Mouse (Mus musculus) hindbrain, embryonic 10.5 days (tissue): ENCODE measurements around the gene Prr19. TPM values are rescaled to one million over a fixed set of nuclear protein-coding genes. Genes with fewer than 3 reads are reported as not detected.

ENCODE experiments used
- DNase-seq: peaks from one replicate; pipeline ENCODE4 v3.0.0-alpha.2; 2017; ENCODE audit warnings: low spot score
- H3K27ac ChIP-seq: fragments of 300-500 bp; sonication (generic); 2 replicates; pipeline ENCODE4 v1.5.1; 2016; ENCODE audit warnings: mild to moderate bottlenecking, moderate library complexity
- H3K27me3 ChIP-seq: fragments of 300-500 bp; sonication (generic); 2 replicates; pipeline ENCODE4 v1.6.1; 2016; ENCODE audit warnings: mild to moderate bottlenecking; ENCODE audit not compliant: poor library complexity, insufficient read depth, severe bottlenecking
- H3K36me3 ChIP-seq: fragments of 300-500 bp; sonication (generic); 2 replicates; pipeline ENCODE4 v1.6.1; 2016; ENCODE audit warnings: mild to moderate bottlenecking, moderate library complexity
- H3K4me1 ChIP-seq: fragments of 300-500 bp; sonication (generic); replicated peaks from 2 replicates; pipeline ENCODE4 v1.6.1; 2016; ENCODE audit warnings: mild to moderate bottlenecking
- H3K4me3 ChIP-seq: fragments of 300-500 bp; sonication (generic); 2 replicates; pipeline ENCODE4 v1.5.1; 2016; ENCODE audit warnings: mild to moderate bottlenecking, moderate library complexity
- H3K9me3 ChIP-seq: fragments of 300-500 bp; sonication (generic); 2 replicates; pipeline ENCODE4 v1.6.1; 2016; ENCODE audit warnings: mild to moderate bottlenecking, moderate library complexity
- WGBS: fragments of 180-500 bp; shearing (Covaris S2); methylation state at CpG from one replicate; pipeline ENCODE4 v1.1.7; 2016; 5-methylcytosine and 5-hydroxymethylcytosine counted together
- polyA plus RNA-seq: library from polyadenylated mRNA; unstranded; fragments of >200 nt; fragmentation: Nextera tagmentation; extraction: Ambion mirVana; gene quantifications from 2 replicates; pipeline ENCODE4 v1.2.1, GENCODE M21; 2016

Gene Prr19
- polyA plus RNA-seq, 1 experiment from 2014 or later, result 2.1 TPM

- peaks cover 94% of the 10 kb centered on the region for H3K36me3 ChIP-seq
- 91% methylated on average over 3 of the region's 3 CpGs for WGBS
- H3K9me3 ChIP-seq, result peaks cover 9% of the 10 kb centered on the region; the same call in 1 of the 2 replicates
- no peaks in the 10 kb centered on the region for H3K27me3 ChIP-seq
- no peak overlapping the region for H3K27ac ChIP-seq
- no peak for DNase-seq
- peaks cover 34% of the 10 kb centered on the region for H3K4me1 ChIP-seq
- H3K4me3 ChIP-seq, result peak overlapping the region; percentile 14; the same call in 1 of the 2 replicates
Observed at GRCm38 (mm10) chr7:25288721-25289120, 12.5 kb upstream of the Prr19 start.

GRCm38 (mm10) chr7:25289925-25290324 lies 11.3 kb upstream of the Prr19 start:
- WGBS, result 95% methylated on average over 3 of the region's 3 CpGs
- Histone ChIP-seq H3K9me3 (peaks cover 9% of the 10 kb centered on the region; the same call in 1 of the 2 replicates), H3K4me3 (no peak overlapping the region), H3K36me3 (peaks cover 100% of the 10 kb centered on the region), H3K27me3 (no peaks in the 10 kb centered on the region), H3K4me1 (peaks cover 22% of the 10 kb centered on the region), H3K27ac (no peak overlapping the region)
- no peak for DNase-seq

GRCm38 (mm10) chr7:25290463-25290862 lies 10.7 kb upstream of the Prr19 start:
- Histone ChIP-seq H3K36me3 (peaks cover 100% of the 10 kb centered on the region), H3K27ac (no peak overlapping the region), H3K4me1 (peaks cover 18% of the 10 kb centered on the region), H3K9me3 (peaks cover 9% of the 10 kb centered on the region; the same call in 1 of the 2 replicates), H3K27me3 (no peaks in the 10 kb centered on the region), H3K4me3 (no peak overlapping the region)
- no peak for DNase-seq
- WGBS, result 95% methylated on average over 1 of the region's 1 CpGs

- H3K27ac ChIP-seq, result no peak overlapping the region
- 94% methylated on average over 2 of the region's 2 CpGs for WGBS
- H3K4me3 ChIP-seq, result 0 out of 2 replicates have a peak overlapping the region, but pooled peaks have one; percentile 6
- peaks cover 19% of the 10 kb centered on the region for H3K4me1 ChIP-seq
- H3K36me3 ChIP-seq, result peaks cover 100% of the 10 kb centered on the region
- peaks cover 9% of the 10 kb centered on the region; the same call in 1 of the 2 replicates for H3K9me3 ChIP-seq
- DNase-seq, result no peak
- no peaks in the 10 kb centered on the region for H3K27me3 ChIP-seq
Observed at GRCm38 (mm10) chr7:25290911-25291310, 10.3 kb upstream of the Prr19 start.

- peaks cover 31% of the 10 kb centered on the region for H3K4me1 ChIP-seq
- DNase-seq, result no peak
- peaks cover 9% of the 10 kb centered on the region; the same call in 1 of the 2 replicates for H3K9me3 ChIP-seq
- no peaks in the 10 kb centered on the region for H3K27me3 ChIP-seq
- peaks cover 93% of the 10 kb centered on the region for H3K36me3 ChIP-seq
- peak overlapping the region; percentile 11; the same call in 1 of the 2 replicates for H3K4me3 ChIP-seq
- WGBS, result 61% methylated on average over 7 of the region's 7 CpGs
- H3K27ac ChIP-seq, result 0 out of 2 replicates have a peak overlapping the region, but pooled peaks have one; percentile 29
Observed at GRCm38 (mm10) chr7:25292107-25292506, 9.1 kb upstream of the Prr19 start.

GRCm38 (mm10) chr7:25293191-25293739 lies 7.9 kb upstream of the Prr19 start:
- H3K4me3 ChIP-seq, result peak overlapping the region; percentile 16; the same call in 1 of the 2 replicates
- no peak overlapping the region for H3K27ac ChIP-seq
- no peak for DNase-seq
- H3K27me3 ChIP-seq, result no peaks in the 10 kb centered on the region
- 84% methylated on average over 10 of the region's 10 CpGs for WGBS
- H3K9me3 ChIP-seq, result peaks cover 9% of the 10 kb centered on the region; the same call in 1 of the 2 replicates
- peaks cover 39% of the 10 kb centered on the region for H3K4me1 ChIP-seq
- peaks cover 81% of the 10 kb centered on the region for H3K36me3 ChIP-seq

- WGBS, result 91% methylated on average over 4 of the region's 4 CpGs
- H3K27ac ChIP-seq, result no peak overlapping the region
- H3K9me3 ChIP-seq, result peaks cover 4% of the 10 kb centered on the region; the same call in 1 of the 2 replicates
- H3K4me1 ChIP-seq, result peaks cover 44% of the 10 kb centered on the region
- no peak overlapping the region for H3K4me3 ChIP-seq
- DNase-seq, result no peak
- H3K27me3 ChIP-seq, result no peaks in the 10 kb centered on the region
- peaks cover 69% of the 10 kb centered on the region for H3K36me3 ChIP-seq
Observed at GRCm38 (mm10) chr7:25294495-25294894, 6.7 kb upstream of the Prr19 start.

- H3K27ac ChIP-seq, result no peak overlapping the region
- H3K4me3 ChIP-seq, result no peak overlapping the region
- DNase-seq, result no peak
- H3K9me3 ChIP-seq, result no peaks in the 10 kb centered on the region
- no peaks in the 10 kb centered on the region for H3K27me3 ChIP-seq
- H3K4me1 ChIP-seq, result peaks cover 44% of the 10 kb centered on the region
- H3K36me3 ChIP-seq, result peaks cover 62% of the 10 kb centered on the region
- WGBS, result 92% methylated on average over 12 of the region's 12 CpGs
Observed at GRCm38 (mm10) chr7:25294960-25295722, 6.1 kb upstream of the Prr19 start.

- peaks cover 38% of the 10 kb centered on the region for H3K4me1 ChIP-seq
- peaks cover 44% of the 10 kb centered on the region for H3K36me3 ChIP-seq
- DNase-seq, result peak; percentile 57
- H3K27me3 ChIP-seq, result no peaks in the 10 kb centered on the region
- 1% methylated on average over 21 of the region's 21 CpGs for WGBS
- no peaks in the 10 kb centered on the region for H3K9me3 ChIP-seq
- H3K27ac ChIP-seq, result peak overlapping the region; percentile 99
- H3K4me3 ChIP-seq, result peak overlapping the region; percentile 82
Observed at GRCm38 (mm10) chr7:25296945-25297453, 4.2 kb upstream of the Prr19 start.

GRCm38 (mm10) chr7:25297454-25298325 lies 3.5 kb upstream of the Prr19 start, which contains the start of gene Pafah1b3:
Gene Pafah1b3, minus strand, starts transcription at chr7:25297986.
- under 1% methylated on average over 52 of the region's 52 CpGs for WGBS
- peaks cover 37% of the 10 kb centered on the region for H3K36me3 ChIP-seq
- H3K9me3 ChIP-seq, result no peaks in the 10 kb centered on the region
- no peaks in the 10 kb centered on the region for H3K27me3 ChIP-seq
- peak; percentile 93 for DNase-seq
- peak within 1 kb of the TSS; percentile 99 for H3K27ac ChIP-seq
- peak within 1 kb of the TSS; percentile 82 for H3K4me3 ChIP-seq
- peaks cover 35% of the 10 kb centered on the region for H3K4me1 ChIP-seq

GRCm38 (mm10) chr7:25303003-25303684 lies 1.9 kb downstream of the Prr19 start:
- H3K27ac ChIP-seq, result no peak overlapping the region
- DNase-seq, result no peak
- WGBS, result 70% methylated on average over 9 of the region's 9 CpGs
- peaks cover 34% of the 10 kb centered on the region for H3K4me1 ChIP-seq
- no peaks in the 10 kb centered on the region for H3K36me3 ChIP-seq
- no peak overlapping the region for H3K4me3 ChIP-seq
- H3K27me3 ChIP-seq, result peaks cover 21% of the 10 kb centered on the region
- no peaks in the 10 kb centered on the region for H3K9me3 ChIP-seq

- no peak for DNase-seq
- Histone ChIP-seq H3K4me1 (peaks cover 29% of the 10 kb centered on the region), H3K4me3 (no peak overlapping the region), H3K9me3 (no peaks in the 10 kb centered on the region), H3K27ac (no peak overlapping the region), H3K27me3 (peaks cover 26% of the 10 kb centered on the region), H3K36me3 (no peaks in the 10 kb centered on the region)
- 77% methylated on average over 3 of the region's 3 CpGs for WGBS
Observed at GRCm38 (mm10) chr7:25303685-25304006, 2.4 kb downstream of the Prr19 start.
